Mouse (Mus musculus) fibroblast of lung, adult 2 months (primary cell): Measurements from ENCODE around the gene Gm13103.
"Not testable (repeated sequence)": the region's sequence is repeated elsewhere in the genome, so short reads cannot be mapped to it uniquely, and the experiment has no call there.

ENCODE experiments used
- DNase-seq: peaks from one replicate; pipeline ENCODE4 v3.0.0-alpha.2; 2011; ENCODE audit warnings: low read depth

Gm13103 gene

GRCm38 (mm10) chr4:143846197-143846596, at the start of gene Gm13103:
Gm13103 (plus strand) TSS chr4:143846497.
- not testable (repeated sequence) for DNase-seq

GRCm38 (mm10) chr4:143815993-143816392, 30.3 kb upstream of the Gm13103 start, which contains the start of gene Gm13084:
Gm13084 (minus strand) TSS chr4:143816093.
- DNase-seq: no peak

DNA sequence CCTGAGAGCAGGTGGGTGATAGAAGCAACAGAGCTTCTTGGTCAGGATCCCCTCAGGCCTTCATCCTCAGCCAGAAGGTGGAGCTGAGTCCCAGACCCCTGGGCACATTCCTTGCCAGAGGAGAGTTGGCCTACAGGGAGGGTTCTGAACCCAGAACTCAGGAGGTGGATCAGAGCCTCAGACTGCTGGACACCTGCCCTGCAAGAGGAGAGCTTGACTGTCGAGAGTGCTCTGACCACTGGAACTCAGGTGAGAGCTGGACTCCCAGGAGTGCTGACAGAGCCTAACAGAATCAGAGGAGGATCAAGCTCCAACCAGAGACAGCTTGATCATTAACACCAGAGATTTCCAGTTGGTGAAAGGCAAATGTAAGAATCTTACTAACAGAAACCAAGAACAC, 36.1 kb downstream of the Gm13103 start:
- not testable (repeated sequence) for DNase-seq

DNA sequence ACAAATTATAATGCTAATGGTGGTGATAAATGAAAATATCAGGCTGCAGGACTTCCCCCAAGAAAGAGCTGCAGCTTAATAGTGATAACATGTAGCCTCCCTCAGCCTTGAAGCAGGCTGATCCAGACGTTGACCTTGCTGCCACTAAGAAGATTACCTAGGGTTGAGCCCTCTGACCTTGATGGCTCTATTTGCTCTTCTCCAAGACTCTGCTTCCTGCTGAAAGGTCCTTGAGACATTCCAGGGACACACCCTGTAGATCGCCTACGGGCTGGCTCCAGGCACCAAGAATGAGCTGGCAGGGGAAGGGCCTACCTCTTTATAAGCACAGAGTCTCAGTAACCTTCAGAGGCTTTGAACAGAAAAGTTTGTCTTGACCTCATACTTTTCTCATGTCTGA, 48.1 kb downstream of the Gm13103 start:
- DNase-seq: not testable (repeated sequence)

DNA sequence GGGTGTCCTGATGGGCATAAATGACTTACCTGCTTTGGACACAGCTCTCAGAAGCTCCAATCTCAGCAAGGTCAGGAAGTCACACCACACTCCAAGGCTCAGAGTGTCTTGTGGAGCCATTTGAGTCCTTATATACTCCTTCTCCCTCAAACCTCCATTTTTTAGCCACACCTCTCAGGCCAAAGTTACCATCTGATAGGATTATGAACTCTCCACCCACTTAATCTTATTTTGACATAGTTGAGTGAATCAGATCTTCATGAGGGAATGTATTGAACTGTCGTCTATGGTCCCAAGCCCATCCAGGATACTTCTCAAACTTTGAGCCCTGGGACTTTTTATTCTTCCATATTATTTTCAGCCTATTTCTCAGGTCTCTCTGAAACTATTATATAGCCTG, 54.0 kb downstream of the Gm13103 start, which contains the start of gene Pramef6:
TSS of gene Pramef6 (minus strand) at position 101 of the 400 bp plus-strand sequence.
- DNase-seq: not testable (repeated sequence)
